Mouse (Mus musculus) liver, adult 2 months (tissue): Measurements from ENCODE around the gene Klhl30. TPM values are rescaled to one million over a fixed set of nuclear protein-coding genes. Genes with fewer than 3 reads are reported as not detected.

Experiments
- DNase-seq: peaks from one replicate; pipeline ENCODE4 v3.0.0-alpha.2; 2011; ENCODE audit warnings: low read depth, low spot score; ENCODE audit errors: extremely low read depth
- H3K27ac ChIP-seq: fragments of 200-500 bp; replicated peaks from 2 replicates; pipeline ENCODE4 v1.5.1; 2012; ENCODE audit warnings: low read depth, mild to moderate bottlenecking, control low read depth, inconsistent platforms, low read length; ENCODE audit not compliant: insufficient read depth
- H3K27me3 ChIP-seq: fragments of 200-500 bp; 2 replicates; pipeline ENCODE4 v1.6.1; 2012; ENCODE audit warnings: mild to moderate bottlenecking, moderate library complexity, low read length, inconsistent platforms; ENCODE audit not compliant: control insufficient read depth, insufficient read depth
- H3K36me3 ChIP-seq: fragments of 200-500 bp; 2 replicates; pipeline ENCODE4 v1.6.1; 2012; ENCODE audit warnings: low read length, inconsistent platforms; ENCODE audit not compliant: control insufficient read depth, insufficient read depth
- H3K4me1 ChIP-seq: fragments of 200-500 bp; 2 replicates; pipeline ENCODE4 v1.6.1; 2011; ENCODE audit warnings: low read length; ENCODE audit not compliant: control insufficient read depth, insufficient read depth
- H3K4me3 ChIP-seq: fragments of 200-500 bp; 2 replicates; pipeline ENCODE4 v1.5.1; 2011; ENCODE audit warnings: low read depth, mild to moderate bottlenecking, control low read depth, low read length, moderate library complexity; ENCODE audit not compliant: insufficient read depth
- H3K79me2 ChIP-seq: fragments of 200-500 bp; 2 replicates; pipeline ENCODE4 v1.6.1; 2012; ENCODE audit warnings: inconsistent platforms, mild to moderate bottlenecking, low read length, moderate library complexity; ENCODE audit not compliant: control insufficient read depth, insufficient read depth
- H3K9ac ChIP-seq: fragments of 200-500 bp; 2 replicates; pipeline ENCODE4 v1.6.1; 2012; ENCODE audit warnings: low read depth, mild to moderate bottlenecking, control low read depth, inconsistent platforms, low read length
- CTCF ChIP-seq: fragments of 200-500 bp; IDR thresholded peaks from 2 replicates; pipeline ENCODE4 v1.5.1; 2011; ENCODE audit warnings: low read depth, low read length, control low read depth
- POLR2A ChIP-seq: fragments of 200-500 bp; IDR thresholded peaks from 2 replicates; pipeline ENCODE4 v1.6.1; 2011; ENCODE audit warnings: low read length, control low read depth; ENCODE audit not compliant: insufficient read depth; ENCODE audit errors: extremely low read depth
- WGBS: fragments of 180-500 bp; shearing (Covaris S2); methylation state at CpG from one replicate; pipeline ENCODE4 v1.1.7; 2018; 5-methylcytosine and 5-hydroxymethylcytosine counted together
- polyA plus RNA-seq: library from polyadenylated mRNA; depleted of rRNA; stranded (reverse); fragments of >200 nt; gene quantifications from 2 replicates; pipeline ENCODE4 v1.2.3, GENCODE M21; 2012; rRNA removed
- total RNA-seq: library from RNA; depleted of rRNA; stranded (reverse); fragments of >200 nt; gene quantifications from 2 replicates; pipeline ENCODE4 v1.2.3, GENCODE M21; 2014; rRNA removed

Gene Klhl30
- total and polyA plus RNA-seq, 2 experiments, result not detected

DNA sequence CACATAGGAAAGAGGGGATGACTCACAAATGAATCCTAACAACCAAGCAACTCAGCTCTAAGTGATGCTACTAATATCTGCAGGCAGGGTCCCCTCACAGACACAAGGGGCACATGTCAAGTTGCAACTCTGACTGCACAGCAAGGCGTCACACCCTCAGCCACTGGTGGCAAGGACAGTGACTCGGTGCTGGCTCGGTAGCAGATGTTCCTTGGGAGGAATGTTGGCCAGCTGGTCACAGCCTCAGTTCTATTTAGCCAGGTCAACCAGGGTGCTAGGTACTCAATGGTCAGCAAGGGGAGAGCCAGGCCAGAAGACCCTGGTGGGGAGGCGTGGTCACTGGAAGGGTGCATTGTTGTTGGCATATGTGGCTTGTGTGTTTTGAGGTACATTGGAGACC is 57.0 kb downstream of the Klhl30 start:
- 91% methylated on average over 4 of the region's 4 CpGs for WGBS
- H3K9ac ChIP-seq, result no peak overlapping the region
- no peak overlapping the region for H3K27ac ChIP-seq
- H3K36me3 ChIP-seq, result no peaks in the 10 kb centered on the region; the same call in 1 of the 2 replicates
- no peak overlapping the region for H3K4me3 ChIP-seq
- TF ChIP-seq CTCF (no peak), POLR2A (no peak)
- no peaks in the 10 kb centered on the region for H3K27me3 ChIP-seq
- no peak for DNase-seq
- H3K79me2 ChIP-seq, result no peaks in the 10 kb centered on the region
- peaks cover 6% of the 10 kb centered on the region for H3K4me1 ChIP-seq

DNA sequence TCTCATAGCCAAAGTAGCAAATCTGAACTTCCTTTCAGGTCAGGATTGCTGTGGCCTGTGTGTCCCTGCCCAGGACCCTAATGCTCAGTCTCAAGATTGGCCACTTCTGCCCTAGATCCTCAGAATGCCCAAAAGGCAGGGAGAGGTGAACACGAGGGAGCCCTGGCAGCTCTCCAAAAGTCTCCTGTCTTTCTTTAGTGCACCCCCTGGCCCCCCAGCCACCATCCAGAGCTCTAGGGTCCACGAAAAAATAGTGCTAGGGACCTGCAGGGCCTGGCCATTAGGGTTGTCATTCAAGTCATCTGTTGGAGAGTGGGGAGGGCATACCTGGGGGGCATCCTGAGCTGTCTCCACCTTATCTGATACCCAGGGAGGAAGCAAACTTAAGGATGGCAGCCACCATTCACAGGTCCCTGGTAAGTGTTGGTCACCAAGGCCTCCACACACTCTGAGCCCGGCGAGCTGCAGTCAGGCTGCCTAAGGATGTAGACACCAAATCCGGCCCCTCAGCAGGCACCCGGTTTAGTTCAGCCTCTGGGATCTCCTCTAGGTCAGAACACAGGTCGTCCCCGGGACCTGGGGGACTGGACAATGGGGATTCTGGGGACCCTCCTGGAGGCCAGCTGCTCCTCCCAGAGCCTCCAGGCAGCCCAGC is 60.9 kb downstream of the Klhl30 start:
- Histone ChIP-seq H3K4me3 (peak overlapping the region; percentile 92; the same call in 1 of the 2 replicates), H3K27ac (no peak overlapping the region; the same call in 1 of the 2 replicates), H3K79me2 (no peaks in the 10 kb centered on the region), H3K9ac (peak overlapping the region; percentile 95), H3K27me3 (no peaks in the 10 kb centered on the region), H3K4me1 (peaks cover 14% of the 10 kb centered on the region), H3K36me3 (no peaks in the 10 kb centered on the region; the same call in 1 of the 2 replicates)
- WGBS, result 89% methylated on average over 8 of the region's 8 CpGs
- no peak for DNase-seq
- TF ChIP-seq CTCF, result no peak
- TF ChIP-seq POLR2A, result no peak

Other genes with a start within 250 kb of the Klhl30 start
- gene Rbm44, start 205.9 kb upstream of the Klhl30 start, total RNA-seq, result 0.07 and 0.09 TPM in 2 replicates
- gene Rbm44, start 205.9 kb upstream of the Klhl30 start, polyA plus RNA-seq, result not detected in 2 replicates
- gene Ramp1, start 171.2 kb upstream of the Klhl30 start, total RNA-seq, result 3.6 and 4.6 TPM in 2 replicates
- gene Ramp1, start 171.2 kb upstream of the Klhl30 start, polyA plus RNA-seq, result 6.3 and 6.6 TPM in 2 replicates
- gene Ube2f, start 100.7 kb upstream of the Klhl30 start, total RNA-seq, result 17.7 and 23.0 TPM in 2 replicates
- 23.4 and 32.9 TPM in 2 replicates for gene Ube2f, start 100.7 kb upstream of the Klhl30 start, polyA plus RNA-seq
- 50.4 and 52.2 TPM in 2 replicates for gene Scly, start 52.7 kb upstream of the Klhl30 start, total RNA-seq
- gene Scly, start 52.7 kb upstream of the Klhl30 start, polyA plus RNA-seq, result 106 and 110 TPM in 2 replicates
- gene Espnl, start 28.9 kb upstream of the Klhl30 start, total RNA-seq, result 0.20 TPM in 1 of 2 replicates, not detected in the other
- gene Espnl, start 28.9 kb upstream of the Klhl30 start, polyA plus RNA-seq, result 0.01 and 0.09 TPM in 2 replicates
- not detected in 2 replicates for gene Erfe, start 15.4 kb downstream of the Klhl30 start, total RNA-seq
- not detected in 2 replicates for gene Erfe, start 15.4 kb downstream of the Klhl30 start, polyA plus RNA-seq
- gene Ilkap, start 47.8 kb downstream of the Klhl30 start, total RNA-seq, result 50.3 and 54.7 TPM in 2 replicates
- gene Ilkap, start 47.8 kb downstream of the Klhl30 start, polyA plus RNA-seq, result 25.2 and 32.0 TPM in 2 replicates
- 64.6 and 97.0 TPM in 2 replicates for gene Hes6, start 63.0 kb downstream of the Klhl30 start, total RNA-seq
- 107 and 112 TPM in 2 replicates for gene Hes6, start 63.0 kb downstream of the Klhl30 start, polyA plus RNA-seq
- gene Per2, start 108.3 kb downstream of the Klhl30 start, total RNA-seq, result 5.7 and 7.7 TPM in 2 replicates
- gene Per2, start 108.3 kb downstream of the Klhl30 start, polyA plus RNA-seq, result 3.9 and 4.9 TPM in 2 replicates
- gene Traf3ip1, start 143.6 kb downstream of the Klhl30 start, total RNA-seq, result 3.2 and 3.6 TPM in 2 replicates
- gene Traf3ip1, start 143.6 kb downstream of the Klhl30 start, polyA plus RNA-seq, result 3.4 and 3.8 TPM in 2 replicates
- 3.5 and 4.4 TPM in 2 replicates for gene Asb1, start 189.5 kb downstream of the Klhl30 start, total RNA-seq
- 3.5 and 4.6 TPM in 2 replicates for gene Asb1, start 189.5 kb downstream of the Klhl30 start, polyA plus RNA-seq